Mouse (Mus musculus) spleen, postnatal 36 days (tissue): ENCODE measurements around the gene Rnaseh2c.

Experiments
- DNase-seq, 2 experiments: peaks; one replicate each; pipeline ENCODE4 v3.0.0; 2022; ENCODE audit warnings: low spot score in 2 of 2, mixed read lengths in 1 of 2

Gene Rnaseh2c

GRCm38 (mm10) chr19:5601752-5602541, at the start of gene Rnaseh2c:
TSS of gene Rnaseh2c (plus strand) at chr19:5601873.
- peak; percentile 87 to 88 for DNase-seq

GRCm38 (mm10) chr19:5553802-5554201, 47.9 kb upstream of the Rnaseh2c start:
- DNase-seq, result no peak

- no peak for DNase-seq
These were observed 47.5 kb upstream of the Rnaseh2c start for GRCm38 (mm10) chr19:5554212-5554611.

GRCm38 (mm10) chr19:5558169-5558568, 43.5 kb upstream of the Rnaseh2c start:
- DNase-seq, result no peak

GRCm38 (mm10) chr19:5558770-5559169, 42.9 kb upstream of the Rnaseh2c start:
- no peak for DNase-seq

- DNase-seq, result no peak
These were observed 42.4 kb upstream of the Rnaseh2c start for GRCm38 (mm10) chr19:5559229-5559628.

- DNase-seq, result no peak
These were observed 41.8 kb upstream of the Rnaseh2c start for GRCm38 (mm10) chr19:5559631-5560456.

- no peak for DNase-seq
These were observed 41.1 kb upstream of the Rnaseh2c start, which contains the start of gene Ovol1 for GRCm38 (mm10) chr19:5560457-5561041. TSS of gene Ovol1 (minus strand) at chr19:5560646.

- no peak for DNase-seq
These were observed 40.4 kb upstream of the Rnaseh2c start for GRCm38 (mm10) chr19:5561252-5561790.

GRCm38 (mm10) chr19:5561886-5562285, 39.8 kb upstream of the Rnaseh2c start:
- DNase-seq, result no peak

- DNase-seq, result no peak
These were observed 38.9 kb upstream of the Rnaseh2c start for GRCm38 (mm10) chr19:5562776-5563175.

GRCm38 (mm10) chr19:5566316-5566715, 35.4 kb upstream of the Rnaseh2c start:
- DNase-seq, result no peak

- DNase-seq, result no peak
These were observed 34.5 kb upstream of the Rnaseh2c start for GRCm38 (mm10) chr19:5567180-5567533.

- DNase-seq, result peak; percentile 88 to 90
These were observed 33.9 kb upstream of the Rnaseh2c start, which contains the start of gene Ap5b1 for GRCm38 (mm10) chr19:5567534-5568469. TSS of gene Ap5b1 (plus strand) at chr19:5568025.

- DNase-seq, result peak; percentile 70 to 78
These were observed 33.1 kb upstream of the Rnaseh2c start for GRCm38 (mm10) chr19:5568470-5569140.

- no peak for DNase-seq
These were observed 32.2 kb upstream of the Rnaseh2c start for GRCm38 (mm10) chr19:5569521-5569920.

- DNase-seq, result no peak
These were observed 31.1 kb upstream of the Rnaseh2c start for GRCm38 (mm10) chr19:5570353-5571246.

GRCm38 (mm10) chr19:5571831-5572230, 29.8 kb upstream of the Rnaseh2c start:
- peak; percentile 68 for DNase-seq
